In genomic region chr6:127463273-127464001, GRCm38 (mm10) we compare ENCODE assay signal across 18 mouse cellular contexts. TPM values are rescaled to one million over a fixed set of nuclear protein-coding genes. Genes with fewer than 3 reads are reported as not detected.
DNase-seq lines count a peak whose midpoint lies in the region; ATAC-seq and TF ChIP-seq lines count a peak whose summit lies in the region.
"Had no signal": no experiment of that assay in that cellular context is flagged by ENCODE, and none has a peak within 500 bp of the region (broad histone marks: within the 10 kb centered on the region; RNA-seq: fewer than 3 reads in every experiment).

No protein-coding gene starts in this region.

- 64% methylated on average over 21 of the region's 21 CpGs for WGBS in forebrain, embryonic 11.5 days
- WGBS in forebrain, embryonic 15.5 days: 66% methylated on average over 21 of the region's 21 CpGs
- WGBS in midbrain, embryonic 10.5 days: 71% methylated on average over 21 of the region's 21 CpGs
- 57% methylated on average over 21 of the region's 21 CpGs for WGBS in midbrain, embryonic 15.5 days
- WGBS in stomach, embryonic 16.5 days: 59% methylated on average over 21 of the region's 21 CpGs

- no peak overlapping the region for H3K4me3 ChIP-seq in forebrain, embryonic 11.5 days (ENCODE audit: low read depth, low read length)
- H3K4me3 ChIP-seq in forebrain, embryonic 15.5 days: no peak overlapping the region
- H3K4me3 ChIP-seq in midbrain, embryonic 10.5 days: no peak overlapping the region
- H3K4me3 ChIP-seq in midbrain, embryonic 15.5 days: no peak overlapping the region
- no peak overlapping the region for H3K4me3 ChIP-seq in stomach, embryonic 16.5 days (replicated peaks; ENCODE audit: low read length)
- H3K4me3 ChIP-seq: hindbrain, embryonic 15.5 days; limb, embryonic 13.5 days; liver, embryonic 15.5 days had no signal

- peak; percentile 42 for DNase-seq in forebrain, embryonic 11.5 days (ENCODE audit: low spot score)
- no peak for DNase-seq in midbrain, embryonic 10.5 days (ENCODE audit: low spot score)
- DNase-seq in brain, embryonic 14.5 days (ENCODE audit: low read depth): peak; percentile 51
- DNase-seq in layer of hippocampus, postnatal 10 days (ENCODE audit: low spot score in 2 of 2): no peak
- DNase-seq: adrenal gland, postnatal 25 days; cerebellum, adult 8-10 months; gastrocnemius, postnatal 14 days; heart, postnatal 10 days; kidney, postnatal 14 days; lung, postnatal 10 days; thymus, postnatal 14 days had no signal

- no peak for TF ChIP-seq CTCF in brain, embryonic 14.5 days (IDR thresholded peaks at IDR 0.05; ENCODE audit: borderline replicate concordance, extremely low read depth, insufficient read depth, insufficient read length)

- no peaks in the 10 kb centered on the region for H3K36me3 ChIP-seq in forebrain, embryonic 11.5 days (ENCODE audit: control insufficient read depth, insufficient read depth, low read length)
- no peaks in the 10 kb centered on the region for H3K36me3 ChIP-seq in forebrain, embryonic 15.5 days
- peaks cover 4% of the 10 kb centered on the region; the same call in 1 of the 2 replicates for H3K36me3 ChIP-seq in midbrain, embryonic 10.5 days
- no peaks in the 10 kb centered on the region for H3K36me3 ChIP-seq in midbrain, embryonic 15.5 days (replicated peaks)
- no peaks in the 10 kb centered on the region for H3K36me3 ChIP-seq in stomach, embryonic 16.5 days (ENCODE audit: control insufficient read depth, insufficient read depth, low read length)
- H3K36me3 ChIP-seq: hindbrain, embryonic 15.5 days; liver, embryonic 15.5 days had no signal

- no peak for ATAC-seq in forebrain, embryonic 11.5 days (replicated peaks; ENCODE audit: low FRiP score)
- ATAC-seq in forebrain, embryonic 15.5 days (replicated peaks): no peak
- ATAC-seq in midbrain, embryonic 15.5 days (replicated peaks): no peak
- 0 out of 2 replicates have a peak, but pooled peaks have one; percentile 58 for ATAC-seq in stomach, embryonic 16.5 days (ENCODE audit: insufficient read depth, low FRiP score)
- ATAC-seq: Patski had no signal

- peaks cover 3% of the 10 kb centered on the region; the same call in 1 of the 2 replicates for H3K4me1 ChIP-seq in forebrain, embryonic 11.5 days (replicated peaks; ENCODE audit: control insufficient read depth, insufficient read depth, low read length)
- peaks cover 16% of the 10 kb centered on the region for H3K4me1 ChIP-seq in forebrain, embryonic 15.5 days
- H3K4me1 ChIP-seq in midbrain, embryonic 10.5 days: peaks cover 32% of the 10 kb centered on the region
- H3K4me1 ChIP-seq in midbrain, embryonic 15.5 days: peaks cover 21% of the 10 kb centered on the region
- no peaks in the 10 kb centered on the region for H3K4me1 ChIP-seq in stomach, embryonic 16.5 days (ENCODE audit: control insufficient read depth, insufficient read depth, low read length)
- H3K4me1 ChIP-seq: liver, embryonic 15.5 days had no signal

- H3K27ac ChIP-seq in forebrain, embryonic 11.5 days (ENCODE audit: low read depth, low read length): no peak overlapping the region
- H3K27ac ChIP-seq in forebrain, embryonic 15.5 days (replicated peaks): no peak overlapping the region
- peak overlapping the region; percentile 47 for H3K27ac ChIP-seq in midbrain, embryonic 10.5 days (replicated peaks)
- H3K27ac ChIP-seq in midbrain, embryonic 15.5 days: no peak overlapping the region
- no peak overlapping the region for H3K27ac ChIP-seq in stomach, embryonic 16.5 days (ENCODE audit: low read length)
- H3K27ac ChIP-seq: hindbrain, embryonic 15.5 days; limb, embryonic 13.5 days; liver, embryonic 15.5 days had no signal

- TF ChIP-seq POLR2A in brain, embryonic 14.5 days (IDR thresholded peaks at IDR 0.05; ENCODE audit: borderline replicate concordance, extremely low read depth, insufficient read depth, insufficient read length, poor library complexity, severe bottlenecking): no peak

- H3K4me2 ChIP-seq in forebrain, embryonic 11.5 days (ENCODE audit: low read depth, low read length, severe bottlenecking): no peak overlapping the region
- no peak overlapping the region for H3K4me2 ChIP-seq in forebrain, embryonic 15.5 days (replicated peaks)
- H3K4me2 ChIP-seq in midbrain, embryonic 15.5 days: no peak overlapping the region
- H3K4me2 ChIP-seq in stomach, embryonic 16.5 days (ENCODE audit: low read depth, low read length): no peak overlapping the region
- H3K4me2 ChIP-seq: hindbrain, embryonic 15.5 days; limb, embryonic 13.5 days; liver, embryonic 15.5 days had no signal

- H3K9ac ChIP-seq in forebrain, embryonic 11.5 days (ENCODE audit: low read length): no peak overlapping the region
- no peak overlapping the region for H3K9ac ChIP-seq in forebrain, embryonic 15.5 days (replicated peaks)
- H3K9ac ChIP-seq in midbrain, embryonic 15.5 days: no peak overlapping the region
- no peak overlapping the region for H3K9ac ChIP-seq in stomach, embryonic 16.5 days (ENCODE audit: low read length)
- H3K9ac ChIP-seq: hindbrain, embryonic 15.5 days; limb, embryonic 13.5 days; liver, embryonic 15.5 days had no signal

- H3K27me3 ChIP-seq in forebrain, embryonic 11.5 days (ENCODE audit: control insufficient read depth, insufficient read depth, low read length): no peaks in the 10 kb centered on the region
- H3K27me3 ChIP-seq in forebrain, embryonic 15.5 days: no peaks in the 10 kb centered on the region
- H3K27me3 ChIP-seq in midbrain, embryonic 10.5 days (ENCODE audit: low read depth, poor library complexity, severe bottlenecking): no peaks in the 10 kb centered on the region
- no peaks in the 10 kb centered on the region for H3K27me3 ChIP-seq in midbrain, embryonic 15.5 days (replicated peaks)
- H3K27me3 ChIP-seq in stomach, embryonic 16.5 days (ENCODE audit: control insufficient read depth, insufficient read depth, low read length): no peaks in the 10 kb centered on the region
- H3K27me3 ChIP-seq: hindbrain, embryonic 15.5 days; limb, embryonic 13.5 days; liver, embryonic 15.5 days; Patski had no signal

- no peaks in the 10 kb centered on the region for H3K9me3 ChIP-seq in forebrain, embryonic 11.5 days (ENCODE audit: control insufficient read depth, low read length)
- H3K9me3 ChIP-seq in forebrain, embryonic 15.5 days: no peaks in the 10 kb centered on the region
- H3K9me3 ChIP-seq in midbrain, embryonic 10.5 days (replicated peaks): no peaks in the 10 kb centered on the region
- no peaks in the 10 kb centered on the region for H3K9me3 ChIP-seq in midbrain, embryonic 15.5 days
- no peaks in the 10 kb centered on the region for H3K9me3 ChIP-seq in stomach, embryonic 16.5 days (replicated peaks; ENCODE audit: control insufficient read depth, low read length)
- H3K9me3 ChIP-seq: hindbrain, embryonic 15.5 days; limb, embryonic 13.5 days; liver, embryonic 15.5 days had no signal

RNA-seq across cellular contexts. Expression of gene Parp11, which starts 16.8 kb away (rescaled TPM):
- 59.2 and 60.7 TPM in 2 replicates for polyA plus RNA-seq in forebrain, embryonic 11.5 days (2014; fragmentation: Nextera tagmentation; extraction: Ambion mirVana)
- polyA plus RNA-seq in forebrain, embryonic 15.5 days (2015; fragmentation: Nextera tagmentation; extraction: Ambion mirVana): 80.1 and 82.1 TPM in 2 replicates
- 39.0 and 48.4 TPM in 2 replicates for polyA plus RNA-seq in midbrain, embryonic 10.5 days (2016; fragmentation: Nextera tagmentation; extraction: Ambion mirVana)
- polyA plus RNA-seq in midbrain, embryonic 15.5 days (2015; fragmentation: Nextera tagmentation; extraction: Ambion mirVana): 90.4 and 95.6 TPM in 2 replicates
- polyA plus RNA-seq in brain, embryonic 14.5 days (2012; rRNA removed): 86.1 and 86.6 TPM in 2 replicates
- polyA plus RNA-seq in stomach, embryonic 16.5 days (2015; fragmentation: Nextera tagmentation; extraction: Ambion mirVana): 21.8 and 24.7 TPM in 2 replicates
- 10 to 100 TPM; 44.7 to 46.0 TPM for total RNA-seq in layer of hippocampus, postnatal 10 days (2021)

Comparison
In these comparisons a context has a peak if more than half of its experiments do, and no peak if none do; other contexts are left out.
1. DNase-seq: peak in forebrain, embryonic 11.5 days (single experiment) and brain, embryonic 14.5 days (single experiment); none in midbrain, embryonic 10.5 days (single experiment) and layer of hippocampus, postnatal 10 days (0 of 2).